Mouse (Mus musculus): Measurements from ENCODE around the gene P2rx1. TPM values are rescaled to one million over a fixed set of nuclear protein-coding genes. Genes with fewer than 3 reads are reported as not detected.

Gene P2rx1
- total RNA-seq, 1 experiment from 2014 or later: 11.3 TPM

DNA sequence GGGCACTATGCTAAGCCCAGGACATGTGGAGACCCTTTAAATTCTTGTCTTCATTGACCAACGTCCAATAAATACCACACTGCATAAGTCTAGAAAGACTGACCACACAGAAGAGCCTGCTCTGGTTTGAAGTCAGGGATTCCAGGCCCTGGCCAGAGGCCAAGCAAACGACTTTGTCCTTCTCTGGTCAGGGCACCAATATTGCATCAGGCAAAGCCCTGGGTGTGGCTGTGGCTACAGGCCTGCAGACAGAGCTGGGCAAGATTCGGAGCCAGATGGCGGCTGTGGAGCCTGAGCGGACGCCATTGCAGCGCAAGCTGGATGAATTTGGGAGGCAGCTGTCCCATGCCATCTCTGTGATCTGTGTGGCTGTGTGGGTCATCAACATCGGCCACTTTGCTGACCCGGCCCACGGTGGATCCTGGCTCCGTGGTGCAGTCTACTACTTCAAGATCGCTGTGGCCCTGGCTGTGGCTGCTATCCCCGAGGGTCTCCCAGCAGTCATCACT, 23.9 kb upstream of the P2rx1 start:
- ATAC-seq (replicated peaks in 1 of 2; ENCODE audit: insufficient read depth in 1 of 2, low FRiP score in 2 of 2, low TSS enrichment in 1 of 2, low read depth in 1 of 2, poor library complexity in 2 of 2, severe bottlenecking in 2 of 2): no peak

DNA sequence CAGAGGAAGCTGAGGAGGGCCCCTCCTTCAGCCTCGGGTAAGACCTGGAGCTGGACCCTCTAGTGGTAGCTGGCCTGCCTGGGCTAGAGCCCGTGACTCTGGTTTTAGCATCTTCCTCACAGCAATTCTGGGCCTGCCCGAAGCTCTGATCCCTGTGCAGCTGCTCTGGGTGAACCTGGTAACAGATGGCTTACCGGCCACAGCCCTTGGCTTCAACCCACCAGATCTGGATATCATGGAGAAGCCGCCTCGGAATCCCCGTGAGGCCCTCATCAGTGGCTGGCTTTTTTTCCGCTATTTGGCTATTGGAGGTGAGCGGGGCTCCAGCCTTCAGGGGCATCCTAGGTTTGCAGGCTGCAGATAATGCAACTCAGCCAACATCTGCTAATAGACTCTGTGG, 16.4 kb upstream of the P2rx1 start:
- ATAC-seq (replicated peaks in 1 of 2; ENCODE audit: insufficient read depth in 1 of 2, low FRiP score in 2 of 2, low TSS enrichment in 1 of 2, low read depth in 1 of 2, poor library complexity in 2 of 2, severe bottlenecking in 2 of 2): no peak

DNA sequence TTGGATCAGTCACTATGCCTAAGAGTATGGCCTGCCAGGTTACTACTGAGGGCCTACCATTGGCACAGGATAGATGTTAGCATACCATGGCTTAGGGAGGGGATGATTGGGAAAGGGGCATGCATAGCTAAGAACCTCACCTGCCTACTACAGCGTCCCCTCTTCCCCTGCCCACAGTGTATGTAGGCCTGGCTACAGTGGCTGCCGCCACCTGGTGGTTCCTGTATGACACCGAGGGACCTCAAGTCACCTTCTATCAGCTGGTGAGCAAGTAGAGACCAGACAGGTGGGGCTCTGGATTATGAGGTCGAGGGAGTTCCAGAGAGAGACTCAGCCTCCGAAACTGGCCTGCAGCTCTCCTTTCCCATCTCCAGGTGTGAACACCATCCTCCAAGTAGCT, 15.6 kb upstream of the P2rx1 start:
- ATAC-seq (replicated peaks in 1 of 2; ENCODE audit: insufficient read depth in 1 of 2, low FRiP score in 2 of 2, low TSS enrichment in 1 of 2, low read depth in 1 of 2, poor library complexity in 2 of 2, severe bottlenecking in 2 of 2): 0 out of 4 replicates have a peak, but pooled peaks of 1 of the 2 experiments have one; percentile 20

DNA sequence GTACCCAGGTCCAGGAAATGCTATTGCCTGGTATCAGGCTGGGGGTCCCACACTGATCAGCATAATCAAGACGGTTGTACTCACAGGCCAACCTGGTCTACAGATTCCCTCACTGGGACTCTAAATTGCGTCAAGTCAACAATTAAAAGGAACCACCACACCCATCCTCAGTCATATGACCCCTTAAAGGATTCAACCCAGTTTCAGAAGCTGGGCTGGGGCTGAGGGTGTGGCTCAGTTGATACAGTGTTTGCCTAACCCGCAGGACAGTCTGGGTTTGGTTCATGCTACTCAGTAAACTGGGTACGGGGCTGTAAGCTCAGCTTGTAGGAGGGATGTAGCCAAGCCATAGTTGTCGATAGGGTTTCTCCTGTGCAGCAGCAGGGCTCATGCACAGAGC, 12.2 kb upstream of the P2rx1 start:
- ATAC-seq (replicated peaks in 1 of 2; ENCODE audit: insufficient read depth in 1 of 2, low FRiP score in 2 of 2, low TSS enrichment in 1 of 2, low read depth in 1 of 2, poor library complexity in 2 of 2, severe bottlenecking in 2 of 2): no peak

DNA sequence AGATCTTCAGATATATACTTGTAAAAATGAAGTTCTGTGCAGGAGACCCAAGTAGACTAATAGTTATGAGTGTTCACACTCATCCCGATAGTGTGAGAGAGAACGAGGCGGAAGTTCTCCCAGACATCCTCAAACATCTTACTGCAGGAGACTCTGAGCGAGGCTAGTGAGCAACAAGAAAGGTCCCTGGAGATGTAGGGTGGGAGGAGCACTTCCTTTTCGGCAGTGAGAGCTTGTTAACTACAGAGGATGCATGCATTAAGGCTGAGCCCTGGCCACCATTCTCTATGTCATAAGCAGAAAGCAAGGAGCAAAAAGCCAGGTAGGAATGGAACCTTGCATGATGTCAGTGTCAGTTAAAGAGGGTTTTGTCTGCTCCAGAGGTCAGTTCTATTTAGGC, 11.7 kb upstream of the P2rx1 start:
- ATAC-seq (replicated peaks in 1 of 2; ENCODE audit: insufficient read depth in 1 of 2, low FRiP score in 2 of 2, low TSS enrichment in 1 of 2, low read depth in 1 of 2, poor library complexity in 2 of 2, severe bottlenecking in 2 of 2): no peak

DNA sequence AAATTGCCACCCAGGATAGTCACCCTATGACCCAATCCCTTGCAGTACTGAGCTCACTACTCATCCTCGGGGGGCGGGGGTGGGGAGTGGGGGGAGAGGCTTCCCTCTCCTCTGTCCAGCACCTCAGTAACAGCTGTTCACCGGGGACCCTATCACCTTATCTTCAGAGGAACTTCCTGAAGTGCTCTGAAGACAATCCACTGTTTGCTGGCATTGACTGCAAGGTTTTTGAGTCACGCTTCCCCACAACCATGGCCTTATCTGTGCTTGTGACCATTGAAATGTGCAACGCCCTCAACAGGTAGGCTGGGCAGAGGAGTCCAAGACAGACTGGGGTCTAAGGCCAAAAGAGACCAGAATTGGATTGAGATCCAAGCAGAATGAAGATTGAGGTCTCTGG, 11.1 kb upstream of the P2rx1 start:
- no peak for ATAC-seq (replicated peaks in 1 of 2; ENCODE audit: insufficient read depth in 1 of 2, low FRiP score in 2 of 2, low TSS enrichment in 1 of 2, low read depth in 1 of 2, poor library complexity in 2 of 2, severe bottlenecking in 2 of 2)

DNA sequence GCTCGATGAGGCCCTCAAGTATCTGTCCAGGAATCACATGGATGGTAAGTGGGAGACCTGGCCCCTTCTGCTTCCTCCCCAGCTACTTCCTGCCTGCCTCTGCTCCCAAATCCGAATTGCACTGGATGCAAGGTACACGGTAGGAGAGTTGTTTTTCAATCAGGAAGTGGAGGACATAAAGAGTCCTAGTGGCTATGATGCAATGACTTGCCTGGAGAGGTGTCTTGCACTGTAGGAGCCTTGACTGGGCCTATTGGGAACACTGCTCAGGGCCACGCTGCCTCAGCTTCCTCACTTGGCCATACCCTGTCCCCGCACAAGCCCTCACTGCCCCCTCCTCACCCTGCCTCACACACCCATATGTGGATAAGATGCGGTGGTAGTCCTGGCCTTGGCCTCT, 9.9 kb upstream of the P2rx1 start:
- no peak; a peak in 1 of 4 replicates for ATAC-seq (replicated peaks in 1 of 2; ENCODE audit: insufficient read depth in 1 of 2, low FRiP score in 2 of 2, low TSS enrichment in 1 of 2, low read depth in 1 of 2, poor library complexity in 2 of 2, severe bottlenecking in 2 of 2)

DNA sequence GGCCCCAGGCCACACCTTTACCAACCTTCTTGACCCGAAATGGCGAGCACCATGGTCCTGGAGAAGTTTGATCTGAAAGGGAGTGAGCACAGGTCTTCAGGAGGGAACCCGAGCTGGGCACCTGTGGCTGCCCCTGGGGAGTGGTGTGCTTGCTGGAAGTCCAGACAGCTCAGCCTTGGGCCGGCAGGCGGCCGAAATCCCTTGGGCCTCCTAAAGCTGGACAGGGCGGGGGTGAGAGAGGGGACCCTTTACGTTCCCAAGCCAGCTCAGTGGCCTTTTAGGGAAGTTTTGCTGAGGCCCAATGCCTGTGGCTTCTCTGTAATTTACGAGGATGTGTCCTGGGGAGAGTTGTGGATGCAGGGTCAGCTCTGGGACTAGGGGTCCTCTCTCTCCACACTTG, 8.2 kb upstream of the P2rx1 start:
- ATAC-seq (replicated peaks in 1 of 2; ENCODE audit: insufficient read depth in 1 of 2, low FRiP score in 2 of 2, low TSS enrichment in 1 of 2, low read depth in 1 of 2, poor library complexity in 2 of 2, severe bottlenecking in 2 of 2): no peak

DNA sequence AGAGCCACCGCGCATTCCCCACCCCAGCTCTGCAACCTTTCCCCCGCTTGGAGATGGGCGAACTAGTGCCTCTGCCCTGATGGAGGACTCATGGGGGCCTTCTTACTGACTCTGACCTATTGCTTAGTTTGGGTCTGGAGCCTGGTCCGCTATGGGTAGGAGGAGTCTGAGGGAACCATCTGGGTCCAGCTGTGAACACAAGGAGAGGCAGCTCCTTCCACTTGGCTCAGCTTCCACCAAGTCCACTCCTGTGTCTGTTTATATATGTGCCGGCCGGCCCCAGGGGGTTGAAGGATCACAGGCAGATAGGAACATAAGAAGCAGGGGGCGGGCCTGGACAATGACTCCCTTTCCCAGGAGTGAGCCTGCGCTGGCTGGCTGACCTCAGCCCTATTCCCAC, 6.9 kb upstream of the P2rx1 start:
- ATAC-seq (replicated peaks in 1 of 2; ENCODE audit: insufficient read depth in 1 of 2, low FRiP score in 2 of 2, low TSS enrichment in 1 of 2, low read depth in 1 of 2, poor library complexity in 2 of 2, severe bottlenecking in 2 of 2): no peak

DNA sequence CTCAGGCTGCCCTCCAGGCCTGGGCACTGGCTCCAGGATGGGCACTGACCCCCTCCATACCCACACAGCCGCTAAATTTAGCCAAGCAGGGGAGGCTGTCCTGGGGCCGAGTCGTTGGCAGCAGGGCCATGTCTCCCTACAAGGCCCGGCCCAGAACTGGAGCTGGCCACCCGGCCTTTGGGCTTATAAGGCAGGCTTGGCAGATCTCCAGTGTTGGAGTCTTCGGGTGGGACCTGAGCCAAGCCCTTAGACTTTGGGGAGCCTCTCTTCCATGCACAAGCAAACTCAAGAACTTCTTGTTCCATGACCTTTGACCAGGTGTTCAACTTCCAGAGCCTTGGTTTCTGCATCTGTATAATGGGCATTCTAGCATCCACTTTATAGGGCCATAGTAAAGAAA, 2.6 kb upstream of the P2rx1 start:
- no peak for ATAC-seq (replicated peaks in 1 of 2; ENCODE audit: insufficient read depth in 1 of 2, low FRiP score in 2 of 2, low TSS enrichment in 1 of 2, low read depth in 1 of 2, poor library complexity in 2 of 2, severe bottlenecking in 2 of 2)

DNA sequence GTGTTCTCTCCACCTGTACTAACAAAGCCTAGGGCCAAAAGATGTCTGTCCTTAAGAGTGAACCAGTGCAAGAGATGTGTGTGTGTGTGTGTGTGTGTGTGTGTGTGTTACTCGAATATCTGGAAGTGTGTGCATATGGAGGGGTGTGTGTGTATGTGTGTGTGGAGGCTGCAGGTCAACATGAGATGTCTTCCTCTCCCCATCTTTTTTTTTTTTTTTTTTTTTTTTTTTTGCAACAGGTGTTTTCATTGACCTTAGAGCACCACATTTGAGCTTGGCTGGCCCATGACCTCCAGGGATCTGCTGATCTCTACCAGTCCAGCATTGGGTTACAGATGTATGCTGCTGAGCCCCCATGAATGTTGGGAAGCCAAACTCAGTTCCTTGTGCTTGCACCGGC, 2.1 kb upstream of the P2rx1 start:
- ATAC-seq (replicated peaks in 1 of 2; ENCODE audit: insufficient read depth in 1 of 2, low FRiP score in 2 of 2, low TSS enrichment in 1 of 2, low read depth in 1 of 2, poor library complexity in 2 of 2, severe bottlenecking in 2 of 2): no peak

DNA sequence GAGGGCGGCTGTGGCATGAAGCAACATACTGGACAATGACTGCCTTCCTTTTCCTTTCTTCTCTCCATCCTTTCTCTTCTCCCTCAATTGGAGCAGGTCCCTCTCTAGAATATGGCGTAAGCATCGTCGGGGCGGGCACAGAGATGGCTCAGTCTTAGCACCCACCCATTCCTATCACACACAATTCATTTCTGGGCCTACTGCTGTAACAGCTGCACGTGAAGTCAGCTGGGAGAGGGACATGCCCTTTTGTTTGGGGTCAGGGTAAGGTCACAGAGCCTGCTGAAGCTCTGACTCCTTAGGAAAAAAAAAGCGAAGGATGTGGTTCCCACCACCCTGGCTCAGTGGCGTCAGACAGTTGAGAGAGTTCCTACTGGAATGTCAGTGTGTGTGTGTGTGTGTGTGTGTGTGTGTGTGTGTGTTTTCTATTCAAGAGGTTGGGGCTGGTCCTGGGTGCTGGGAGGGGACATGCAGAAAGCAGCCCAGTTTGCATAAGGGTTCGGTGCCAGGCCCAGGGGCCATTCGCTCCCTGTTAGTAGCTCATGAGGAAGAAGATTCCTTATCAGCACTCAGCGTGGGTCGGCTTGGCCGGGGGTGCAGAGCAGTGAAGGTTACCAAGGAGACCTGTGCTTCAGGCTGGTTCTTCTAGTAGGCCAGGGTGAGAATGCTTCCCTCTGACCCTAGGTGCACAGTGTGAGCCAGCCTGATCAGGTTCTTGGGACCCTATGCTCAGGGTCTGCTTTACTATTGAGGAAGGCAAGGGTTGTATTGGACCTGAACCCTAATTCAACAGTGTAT, 1.2 kb upstream of the P2rx1 start:
- ATAC-seq (replicated peaks in 1 of 2; ENCODE audit: insufficient read depth in 1 of 2, low FRiP score in 2 of 2, low TSS enrichment in 1 of 2, low read depth in 1 of 2, poor library complexity in 2 of 2, severe bottlenecking in 2 of 2): peak; percentile 10 to 23; a peak in 2 of 4 replicates

DNA sequence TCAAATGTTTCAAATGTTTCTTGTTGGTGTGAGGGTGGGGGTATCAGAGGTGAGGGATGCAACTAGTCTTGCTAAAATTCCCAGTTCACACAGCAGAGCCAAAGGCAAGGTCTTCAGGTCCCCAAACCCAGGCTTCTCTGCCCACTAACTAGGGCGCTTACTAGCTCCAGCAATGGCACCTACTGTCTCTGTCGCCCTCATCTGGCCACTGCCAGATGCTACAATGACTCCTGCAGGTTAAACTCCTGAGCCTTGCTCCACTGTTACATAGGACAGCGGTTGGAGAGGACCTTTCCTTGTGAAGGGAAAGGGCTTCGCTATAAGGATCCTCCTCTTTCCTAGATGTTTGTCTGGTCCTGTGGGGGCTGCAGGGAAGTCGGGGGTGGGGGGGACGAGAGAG, 2.1 kb downstream of the P2rx1 start:
- peak; percentile 43 to 59 for ATAC-seq (replicated peaks in 1 of 2; ENCODE audit: insufficient read depth in 1 of 2, low FRiP score in 2 of 2, low TSS enrichment in 1 of 2, low read depth in 1 of 2, poor library complexity in 2 of 2, severe bottlenecking in 2 of 2)

DNA sequence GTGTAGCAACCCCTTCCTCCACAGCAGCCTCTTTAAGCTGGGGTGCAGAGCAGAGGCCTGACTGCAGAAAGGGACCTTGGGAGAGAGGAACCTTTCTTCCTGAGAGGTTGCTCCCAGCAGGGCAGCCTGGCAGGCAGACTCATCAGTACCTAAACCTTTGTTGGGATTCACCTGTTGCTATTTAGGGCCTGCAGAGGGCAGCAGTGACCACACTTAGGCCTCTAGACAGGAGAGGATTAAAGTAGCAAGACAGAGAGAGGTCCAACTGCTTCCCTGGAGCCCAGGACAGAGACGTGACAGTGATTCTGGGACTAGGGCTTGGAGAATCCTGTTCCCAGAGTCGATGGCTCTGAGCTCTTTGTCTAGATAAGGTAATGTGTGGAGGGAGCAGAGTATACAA, 7.5 kb downstream of the P2rx1 start:
- peak; percentile 77 to 80 for ATAC-seq (replicated peaks in 1 of 2; ENCODE audit: insufficient read depth in 1 of 2, low FRiP score in 2 of 2, low TSS enrichment in 1 of 2, low read depth in 1 of 2, poor library complexity in 2 of 2, severe bottlenecking in 2 of 2)

DNA sequence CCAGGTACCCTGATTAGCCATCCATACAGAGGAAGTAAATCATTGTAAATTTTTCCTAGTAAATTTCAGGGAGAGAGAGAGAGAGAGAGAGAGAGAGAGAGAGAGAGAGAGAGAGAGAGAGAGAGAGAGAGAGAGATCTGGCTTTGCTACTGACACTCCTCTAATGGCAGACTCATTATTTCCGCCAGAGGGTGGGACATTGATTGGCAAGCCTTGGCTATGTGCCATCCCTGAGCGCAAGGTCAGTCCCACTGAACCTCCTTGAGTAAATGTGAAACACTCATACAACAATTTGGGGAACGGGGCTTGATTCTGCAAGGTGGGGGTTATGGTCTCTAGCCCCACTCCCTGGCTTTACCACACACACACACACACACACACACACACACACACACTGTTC, 8.2 kb downstream of the P2rx1 start:
- ATAC-seq (replicated peaks in 1 of 2; ENCODE audit: insufficient read depth in 1 of 2, low FRiP score in 2 of 2, low TSS enrichment in 1 of 2, low read depth in 1 of 2, poor library complexity in 2 of 2, severe bottlenecking in 2 of 2): no peak

DNA sequence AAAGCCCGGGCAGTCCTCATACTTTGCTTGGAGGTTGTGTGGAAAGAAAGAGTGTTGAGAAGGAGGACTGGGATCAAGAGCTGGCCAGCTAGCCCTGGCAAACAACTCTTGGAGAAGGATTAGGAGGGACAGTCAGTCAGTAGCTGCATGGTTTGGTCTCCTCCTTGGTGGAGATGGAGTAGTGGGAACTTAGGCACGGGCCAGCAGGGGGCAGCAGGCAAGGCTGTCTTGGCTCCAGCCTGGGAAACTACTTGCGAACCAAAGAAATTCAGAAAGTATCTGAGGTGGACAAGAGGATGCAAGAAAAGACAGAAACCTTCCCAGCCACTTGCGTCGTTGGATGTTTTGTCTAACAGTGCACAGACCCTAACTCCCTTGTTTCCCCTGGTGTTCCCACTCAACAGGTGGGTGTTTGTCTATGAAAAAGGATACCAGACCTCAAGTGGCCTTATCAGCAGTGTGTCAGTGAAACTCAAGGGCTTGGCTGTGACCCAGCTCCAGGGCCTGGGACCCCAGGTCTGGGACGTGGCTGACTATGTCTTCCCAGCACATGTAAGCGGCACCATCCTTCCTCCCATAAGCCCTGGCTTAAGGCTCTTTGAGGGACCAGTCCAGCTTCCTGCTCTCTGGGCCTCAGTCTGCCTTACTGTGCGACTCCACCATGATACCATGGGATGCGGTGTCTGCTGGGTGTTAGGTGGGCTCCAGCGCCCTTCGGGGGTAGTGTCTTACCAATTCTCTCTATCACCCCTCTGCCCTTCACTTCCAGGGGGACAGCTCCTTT, 9.0 kb downstream of the P2rx1 start:
- peak; percentile 54 to 66; a peak in 2 of 4 replicates for ATAC-seq (replicated peaks in 1 of 2; ENCODE audit: insufficient read depth in 1 of 2, low FRiP score in 2 of 2, low TSS enrichment in 1 of 2, low read depth in 1 of 2, poor library complexity in 2 of 2, severe bottlenecking in 2 of 2)

DNA sequence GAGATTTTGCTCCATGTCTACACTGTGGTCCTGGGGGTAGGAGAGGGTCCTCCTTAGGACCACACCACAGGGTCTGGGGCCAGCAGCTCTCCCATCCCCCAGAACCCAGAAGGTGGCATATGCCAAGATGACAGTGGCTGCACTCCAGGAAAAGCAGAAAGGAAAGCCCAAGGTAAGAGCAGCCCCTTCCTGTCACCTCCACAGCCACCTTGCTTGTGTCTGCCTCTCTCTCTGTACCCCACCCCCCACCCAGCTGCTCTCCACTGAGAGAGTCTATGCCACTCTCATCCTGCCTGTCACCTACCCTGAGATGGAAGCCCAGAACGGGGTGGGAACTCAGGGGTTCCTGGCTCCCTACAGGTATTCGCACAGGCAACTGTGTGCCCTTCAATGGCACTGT, 9.9 kb downstream of the P2rx1 start:
- ATAC-seq (replicated peaks in 1 of 2; ENCODE audit: insufficient read depth in 1 of 2, low FRiP score in 2 of 2, low TSS enrichment in 1 of 2, low read depth in 1 of 2, poor library complexity in 2 of 2, severe bottlenecking in 2 of 2): no peak

DNA sequence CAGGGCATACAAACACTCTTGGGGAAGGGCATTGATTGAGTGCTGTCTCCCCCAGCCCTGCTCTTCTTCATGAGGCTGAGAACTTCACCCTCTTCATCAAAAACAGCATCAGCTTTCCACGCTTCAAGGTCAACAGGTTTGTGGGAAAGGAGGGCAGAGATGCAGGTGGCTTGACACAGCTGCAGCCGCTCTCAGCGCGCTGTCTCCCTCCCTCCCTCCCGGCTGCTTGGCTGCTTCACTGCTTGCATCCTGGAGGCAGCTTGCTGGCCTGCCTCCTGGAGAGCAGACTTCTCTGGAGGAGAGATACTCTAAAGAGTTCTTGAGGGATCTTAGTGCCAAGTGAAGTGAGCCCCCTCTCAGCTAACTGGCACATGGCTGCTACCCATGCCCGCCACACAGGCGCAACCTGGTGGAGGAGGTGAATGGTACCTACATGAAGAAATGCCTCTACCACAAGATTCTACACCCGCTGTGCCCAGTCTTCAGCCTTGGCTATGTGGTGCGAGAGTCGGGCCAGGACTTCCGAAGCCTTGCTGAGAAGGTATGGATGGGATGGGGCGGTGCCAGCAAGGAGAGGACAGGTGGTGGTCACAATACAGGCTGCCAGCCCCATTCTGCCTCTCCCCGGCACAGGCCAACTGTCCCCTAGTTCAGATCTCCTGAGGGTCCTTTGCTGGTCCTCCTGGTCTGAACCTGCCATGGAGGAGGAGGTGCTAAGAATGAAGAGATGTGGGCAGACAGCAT, 10.8 kb downstream of the P2rx1 start:
- no peak for ATAC-seq (replicated peaks in 1 of 2; ENCODE audit: insufficient read depth in 1 of 2, low FRiP score in 2 of 2, low TSS enrichment in 1 of 2, low read depth in 1 of 2, poor library complexity in 2 of 2, severe bottlenecking in 2 of 2)
